Mouse (Mus musculus): ENCODE measurements around the gene Cirbp.

DNA sequence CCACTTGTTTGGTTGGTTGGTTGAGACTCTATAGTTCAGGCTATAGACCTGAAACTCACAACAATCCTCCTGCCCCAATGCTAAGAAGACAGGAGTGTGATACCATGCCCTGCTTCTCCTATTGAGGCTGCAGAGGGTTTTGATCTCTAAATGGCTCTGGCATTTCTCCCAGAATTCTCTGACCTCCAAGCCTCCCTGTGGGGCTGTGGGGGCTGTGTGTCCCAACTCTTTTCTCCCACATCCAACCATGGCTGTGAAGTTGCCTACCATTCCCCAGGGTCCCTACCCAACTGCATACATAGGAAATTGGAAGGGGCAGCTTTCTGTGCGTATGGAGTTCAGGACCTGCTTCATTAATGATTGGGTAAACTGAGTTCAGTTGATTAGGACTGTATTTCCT lies 30.4 kb downstream of the Cirbp start:
- TF ChIP-seq CTCF (IDR thresholded peaks at IDR 0.05; ENCODE audit: control insufficient read depth, insufficient read depth, insufficient replicate concordance, low read depth, low read length), result no peak
- no peak for TF ChIP-seq POLR2A (IDR thresholded peaks at IDR 0.05; ENCODE audit: control insufficient read depth, low read depth, low read length)

All from testis, adult 2 months (tissue).